Comparison of ENCODE assay signal across 8 mouse cellular contexts in genomic region chr5:124078794-124079416, GRCm38 (mm10). TPM values are rescaled to one million over a fixed set of nuclear protein-coding genes. Genes with fewer than 3 reads are reported as not detected.
A peak's percentile ranks its signal among the peaks of the same experiment; 100 is the strongest.
DNase-seq lines count a peak whose midpoint lies in the region; ATAC-seq and TF ChIP-seq lines count a peak whose summit lies in the region.
"Had no signal": no experiment of that assay in that cellular context is flagged by ENCODE, and none has a peak within 500 bp of the region (broad histone marks: within the 10 kb centered on the region; RNA-seq: fewer than 3 reads in every experiment).

No protein-coding gene starts in this region.

- H3K4me1 ChIP-seq in bone marrow, adult 2 months (ENCODE audit: control insufficient read depth, insufficient read depth, low read length), result peaks cover 10% of the 10 kb centered on the region
- peaks cover 9% of the 10 kb centered on the region; the same call in 1 of the 2 replicates for H3K4me1 ChIP-seq in forebrain, postnatal 0 days (ENCODE audit: insufficient read depth)
- peaks cover 36% of the 10 kb centered on the region for H3K4me1 ChIP-seq in neural tube, embryonic 13.5 days (replicated peaks)

- peak overlapping the region; percentile 22; the same call in 1 of the 2 replicates for H3K9ac ChIP-seq in forebrain, postnatal 0 days
- H3K9ac ChIP-seq in neural tube, embryonic 13.5 days, result no peak overlapping the region

- H3K27me3 ChIP-seq in forebrain, postnatal 0 days (ENCODE audit: insufficient read depth, low read length), result no peaks in the 10 kb centered on the region
- H3K27me3 ChIP-seq in neural tube, embryonic 13.5 days, result peaks cover 3% of the 10 kb centered on the region; the same call in 1 of the 2 replicates
- H3K27me3 ChIP-seq: megakaryocyte, embryonic 14.5 days had no signal

- DNase-seq in 416B (ENCODE audit: low read depth) (peak; percentile 36), adipocyte (ENCODE audit: low spot score) (no peak)
- peak; percentile 86 for DNase-seq in forebrain, postnatal 0 days
- DNase-seq in layer of hippocampus, postnatal 36 days, result peak; percentile 71 to 83
- no peak for DNase-seq in ovary, postnatal 36 days (ENCODE audit: low spot score)

- no peaks in the 10 kb centered on the region for H3K9me3 ChIP-seq in forebrain, postnatal 0 days (ENCODE audit: low read length)
- no peaks in the 10 kb centered on the region for H3K9me3 ChIP-seq in neural tube, embryonic 13.5 days
- H3K9me3 ChIP-seq: megakaryocyte, embryonic 14.5 days had no signal

- TF ChIP-seq POLR2A in bone marrow, adult 2 months (IDR thresholded peaks at IDR 0.05; ENCODE audit: borderline replicate concordance, control insufficient read depth, low read depth, low read length), result no peak

- no peaks in the 10 kb centered on the region; the same call in 1 of the 2 replicates for H3K36me3 ChIP-seq in forebrain, postnatal 0 days (ENCODE audit: insufficient read depth)
- H3K36me3 ChIP-seq in neural tube, embryonic 13.5 days, result no peaks in the 10 kb centered on the region

- no peak overlapping the region for H3K4me2 ChIP-seq in forebrain, postnatal 0 days (ENCODE audit: low read depth)
- no peak overlapping the region for H3K4me2 ChIP-seq in neural tube, embryonic 13.5 days

- ATAC-seq in forebrain, postnatal 0 days, result peak; percentile 94
- ATAC-seq in neural tube, embryonic 13.5 days (ENCODE audit: low read depth), result peak; percentile 89

- H3K27ac ChIP-seq in bone marrow, adult 2 months (ENCODE audit: control insufficient read depth, insufficient read depth, low read depth, low read length, poor library complexity), result peak overlapping the region; percentile 45
- H3K27ac ChIP-seq in forebrain, postnatal 0 days (ENCODE audit: low read depth, low read length), result peak overlapping the region; percentile 75
- H3K27ac ChIP-seq in neural tube, embryonic 13.5 days (replicated peaks), result peak overlapping the region; percentile 80

- H3K4me3 ChIP-seq in bone marrow, adult 2 months (replicated peaks; ENCODE audit: control insufficient read depth, low read depth, low read length), result no peak overlapping the region
- H3K4me3 ChIP-seq in forebrain, postnatal 0 days (ENCODE audit: low read depth, low read length), result no peak overlapping the region
- H3K4me3 ChIP-seq in neural tube, embryonic 13.5 days, result no peak overlapping the region

- WGBS in bone marrow, adult 2 months, result 39% methylated on average over 9 of the region's 9 CpGs
- WGBS in forebrain, postnatal 0 days, result 33% methylated on average over 9 of the region's 9 CpGs
- WGBS in neural tube, embryonic 13.5 days, result 56% methylated on average over 9 of the region's 9 CpGs

- TF ChIP-seq CTCF in bone marrow, adult 2 months (IDR thresholded peaks at IDR 0.05; ENCODE audit: control insufficient read depth, insufficient read depth, low read length), result no peak
- TF ChIP-seq CTCF in forebrain, postnatal 0 days (IDR thresholded peaks at IDR 0.05; ENCODE audit: low read depth), result no peak

RNA-seq across cellular contexts. Expression of gene Abcb9, which starts 16.7 kb away (rescaled TPM):
- polyA plus RNA-seq in bone marrow, adult 2 months (2011; ENCODE audit: insufficient read depth, insufficient read length, low replicate concordance, missing spikeins), result 5.9 and 7.4 TPM in 2 replicates
- total RNA-seq in forebrain, postnatal 0 days (2014; rRNA removed), result 24.9 and 25.0 TPM in 2 replicates
- 13.9 and 19.7 TPM in 2 replicates for polyA plus RNA-seq in forebrain, postnatal 0 days (2015; fragmentation: Nextera tagmentation; extraction: Ambion mirVana)
- total RNA-seq in layer of hippocampus, postnatal 36 days (2021), result 10 to 100 TPM; 27.2 to 30.7 TPM
- polyA plus RNA-seq in neural tube, embryonic 13.5 days (2015; fragmentation: Nextera tagmentation; extraction: Ambion mirVana), result 8.1 and 10.3 TPM in 2 replicates

RNA-seq across cellular contexts. Expression of gene Ogfod2, which starts 33.2 kb away (rescaled TPM):
- polyA plus RNA-seq in bone marrow, adult 2 months (2011; ENCODE audit: insufficient read depth, insufficient read length, low replicate concordance, missing spikeins), result 14.8 and 35.5 TPM in 2 replicates
- total RNA-seq in forebrain, postnatal 0 days (2014; rRNA removed), result 56.0 and 58.3 TPM in 2 replicates
- polyA plus RNA-seq in forebrain, postnatal 0 days (2015; fragmentation: Nextera tagmentation; extraction: Ambion mirVana), result 40.7 and 44.2 TPM in 2 replicates
- 10 to 100 TPM; 34.1 to 36.2 TPM for total RNA-seq in layer of hippocampus, postnatal 36 days (2021)
- polyA plus RNA-seq in neural tube, embryonic 13.5 days (2015; fragmentation: Nextera tagmentation; extraction: Ambion mirVana), result 34.1 TPM in 2 replicates

RNA-seq across cellular contexts. Expression of gene Arl6ip4, which starts 37.0 kb away (rescaled TPM):
- polyA plus RNA-seq in bone marrow, adult 2 months (2011; ENCODE audit: insufficient read depth, insufficient read length, low replicate concordance, missing spikeins), result 72.3 and 112 TPM in 2 replicates
- total RNA-seq in forebrain, postnatal 0 days (2014; rRNA removed), result 36.0 and 41.9 TPM in 2 replicates
- polyA plus RNA-seq in forebrain, postnatal 0 days (2015; fragmentation: Nextera tagmentation; extraction: Ambion mirVana), result 95.6 and 98.3 TPM in 2 replicates
- 10 to 100 TPM; 52.6 to 57.5 TPM for total RNA-seq in layer of hippocampus, postnatal 36 days (2021)
- 79.1 and 81.1 TPM in 2 replicates for polyA plus RNA-seq in neural tube, embryonic 13.5 days (2015; fragmentation: Nextera tagmentation; extraction: Ambion mirVana)

RNA-seq across cellular contexts. Expression of gene Vps37b, which starts 46.8 kb away (rescaled TPM):
- 11.3 and 26.1 TPM in 2 replicates for polyA plus RNA-seq in bone marrow, adult 2 months (2011; ENCODE audit: insufficient read depth, insufficient read length, low replicate concordance, missing spikeins)
- total RNA-seq in forebrain, postnatal 0 days (2014; rRNA removed), result 62.0 and 62.2 TPM in 2 replicates
- polyA plus RNA-seq in forebrain, postnatal 0 days (2015; fragmentation: Nextera tagmentation; extraction: Ambion mirVana), result 76.5 and 90.8 TPM in 2 replicates
- 10 to 100 TPM; 32.6 to 40.8 TPM for total RNA-seq in layer of hippocampus, postnatal 36 days (2021)
- polyA plus RNA-seq in neural tube, embryonic 13.5 days (2015; fragmentation: Nextera tagmentation; extraction: Ambion mirVana), result 77.5 and 78.5 TPM in 2 replicates

Comparison
In these comparisons a context has a peak if more than half of its experiments do, and no peak if none do; other contexts are left out.
1. DNase-seq: peak in 416B (single experiment), forebrain, postnatal 0 days (single experiment) and layer of hippocampus, postnatal 36 days (2 of 2); none in ovary, postnatal 36 days (single experiment) and adipocyte (single experiment).
2. Peak in every context shown above with its lines, with median percentiles within 50 percentile points of each other: H3K27ac ChIP-seq.